Mouse (Mus musculus) embryonic facial prominence, embryonic 15.5 days (tissue): ENCODE results near the gene Wbp1. TPM values are rescaled to one million over a fixed set of nuclear protein-coding genes. Genes with fewer than 3 reads are reported as not detected.

Experiments
- ATAC-seq: fragments of 200-750 bp; cut with Nextera tagmentation; 2 replicates; pipeline ENCODE4 v1.8.0; 2017; ENCODE audit warnings: low read depth, moderate TSS enrichment; ENCODE audit not compliant: insufficient number of reproducible peaks, low FRiP score, low TSS enrichment
- H3K27ac ChIP-seq: fragments of 300-500 bp; sonication (generic); replicated peaks from 2 replicates; pipeline ENCODE4 v1.5.1; 2015; ENCODE audit warnings: mild to moderate bottlenecking, inconsistent platforms
- H3K27me3 ChIP-seq: fragments of 300-500 bp; sonication (generic); 2 replicates; pipeline ENCODE4 v1.6.1; 2015; ENCODE audit warnings: inconsistent platforms
- H3K36me3 ChIP-seq: fragments of 300-500 bp; sonication (generic); 2 replicates; pipeline ENCODE4 v1.6.1; 2015; ENCODE audit warnings: mild to moderate bottlenecking, inconsistent platforms
- H3K4me1 ChIP-seq: fragments of 300-500 bp; sonication (generic); 2 replicates; pipeline ENCODE4 v1.6.1; 2015; ENCODE audit warnings: inconsistent platforms
- H3K4me2 ChIP-seq: fragments of 300-500 bp; sonication (generic); replicated peaks from 2 replicates; pipeline ENCODE4 v1.6.1; 2015; ENCODE audit warnings: mild to moderate bottlenecking, inconsistent platforms
- H3K4me3 ChIP-seq: fragments of 300-500 bp; sonication (generic); replicated peaks from 2 replicates; pipeline ENCODE4 v1.5.1; 2015; ENCODE audit warnings: mild to moderate bottlenecking, inconsistent platforms
- H3K9ac ChIP-seq: fragments of 300-500 bp; sonication (generic); 2 replicates; pipeline ENCODE4 v1.6.1; 2015; ENCODE audit warnings: inconsistent platforms
- H3K9me3 ChIP-seq: fragments of 300-500 bp; sonication (generic); replicated peaks from 2 replicates; pipeline ENCODE4 v1.6.1; 2016; ENCODE audit warnings: inconsistent platforms
- WGBS: fragments of 180-500 bp; shearing (Covaris S2); methylation state at CpG from one replicate; pipeline ENCODE4 v1.1.7; 2015; 5-methylcytosine and 5-hydroxymethylcytosine counted together
- polyA plus RNA-seq: library from polyadenylated mRNA; unstranded; fragments of >200 nt; fragmentation: Nextera tagmentation; extraction: Ambion mirVana; gene quantifications from 2 replicates; pipeline ENCODE4 v1.2.1, GENCODE M21; 2015

Gene Wbp1
- polyA plus RNA-seq, 1 experiment from 2014 or later = 113 TPM

- H3K36me3 ChIP-seq = peaks cover 7% of the 10 kb centered on the region; the same call in 1 of the 2 replicates
- peaks cover 23% of the 10 kb centered on the region for H3K4me1 ChIP-seq
- ATAC-seq = peak; percentile 78
- peak overlapping the region; percentile 55 for H3K9ac ChIP-seq
- WGBS = under 1% methylated on average over 74 of the region's 74 CpGs
- no peaks in the 10 kb centered on the region for H3K27me3 ChIP-seq
- H3K4me2 ChIP-seq = peak overlapping the region; percentile 95
- no peaks in the 10 kb centered on the region for H3K9me3 ChIP-seq
- H3K27ac ChIP-seq = peak overlapping the region; percentile 83
- peak overlapping the region; percentile 70 for H3K4me3 ChIP-seq
These were observed 19.4 kb downstream of the Wbp1 start for GRCm38 (mm10) chr6:83101688-83102556.

GRCm38 (mm10) chr6:83101316-83101687 is 20.1 kb downstream of the Wbp1 start, which contains the start of the genes Ccdc142 and Gm42688:
Gene Ccdc142 (plus strand): TSS chr6:83101601.
Gene Gm42688 (plus strand): TSS chr6:83101617.
- 0 out of 2 replicates have a peak, but pooled peaks cover 3% of the 10 kb centered on the region for H3K36me3 ChIP-seq

DNA sequence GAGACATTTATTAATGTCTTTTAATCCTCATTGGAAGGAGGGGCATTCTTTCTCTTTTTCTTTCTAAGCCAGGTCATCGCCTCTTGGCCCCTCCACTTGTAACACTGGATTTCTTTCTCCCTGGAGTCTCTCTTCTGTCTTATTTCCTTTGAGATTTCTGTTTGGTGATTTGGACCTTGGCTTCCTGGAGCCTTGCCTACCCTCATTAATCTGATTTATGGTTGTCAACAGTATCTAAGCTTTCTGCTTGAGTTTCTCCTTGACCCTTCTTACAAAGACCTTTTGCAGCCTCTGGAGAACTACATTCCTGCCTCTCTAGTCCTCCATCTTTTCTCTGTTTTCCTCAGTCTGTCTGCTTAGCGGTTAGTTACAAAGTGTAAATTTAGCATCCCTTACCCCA is 22.9 kb downstream of the Wbp1 start:
- H3K9ac ChIP-seq = no peak overlapping the region

More at GRCm38 (mm10) chr6:83101316-83101687, 20.1 kb downstream of the Wbp1 start, which contains the start of the genes Ccdc142 and Gm42688:
- peaks cover 23% of the 10 kb centered on the region for H3K4me1 ChIP-seq
- peaks cover 2% of the 10 kb centered on the region; the same call in 1 of the 2 replicates for H3K27me3 ChIP-seq
- under 1% methylated on average over 25 of the region's 25 CpGs for WGBS
- H3K9me3 ChIP-seq = no peaks in the 10 kb centered on the region
- H3K9ac ChIP-seq = peak within 1 kb of the TSS; percentile 55
- peak within 1 kb of the TSS; percentile 95 for H3K4me2 ChIP-seq
- peak within 1 kb of the TSS; percentile 83 for H3K27ac ChIP-seq
- H3K4me3 ChIP-seq = peak within 1 kb of the TSS; percentile 70
- ATAC-seq = peak; percentile 89

GRCm38 (mm10) chr6:83095968-83096367 is 25.4 kb downstream of the Wbp1 start:
- H3K4me3 ChIP-seq = no peak overlapping the region
- WGBS = 32% methylated on average over 6 of the region's 6 CpGs
- H3K9me3 ChIP-seq = no peaks in the 10 kb centered on the region

More for the DNA sequence above, 22.9 kb downstream of the Wbp1 start:
- H3K4me2 ChIP-seq = no peak overlapping the region
- H3K4me3 ChIP-seq = no peak overlapping the region
- ATAC-seq = no peak
- H3K4me1 ChIP-seq = peaks cover 21% of the 10 kb centered on the region
- no peaks in the 10 kb centered on the region for H3K36me3 ChIP-seq
- no peak overlapping the region for H3K27ac ChIP-seq
- WGBS = 75% methylated on average over 2 of the region's 2 CpGs
- H3K9me3 ChIP-seq = no peaks in the 10 kb centered on the region
- H3K27me3 ChIP-seq = peaks cover 8% of the 10 kb centered on the region

DNA sequence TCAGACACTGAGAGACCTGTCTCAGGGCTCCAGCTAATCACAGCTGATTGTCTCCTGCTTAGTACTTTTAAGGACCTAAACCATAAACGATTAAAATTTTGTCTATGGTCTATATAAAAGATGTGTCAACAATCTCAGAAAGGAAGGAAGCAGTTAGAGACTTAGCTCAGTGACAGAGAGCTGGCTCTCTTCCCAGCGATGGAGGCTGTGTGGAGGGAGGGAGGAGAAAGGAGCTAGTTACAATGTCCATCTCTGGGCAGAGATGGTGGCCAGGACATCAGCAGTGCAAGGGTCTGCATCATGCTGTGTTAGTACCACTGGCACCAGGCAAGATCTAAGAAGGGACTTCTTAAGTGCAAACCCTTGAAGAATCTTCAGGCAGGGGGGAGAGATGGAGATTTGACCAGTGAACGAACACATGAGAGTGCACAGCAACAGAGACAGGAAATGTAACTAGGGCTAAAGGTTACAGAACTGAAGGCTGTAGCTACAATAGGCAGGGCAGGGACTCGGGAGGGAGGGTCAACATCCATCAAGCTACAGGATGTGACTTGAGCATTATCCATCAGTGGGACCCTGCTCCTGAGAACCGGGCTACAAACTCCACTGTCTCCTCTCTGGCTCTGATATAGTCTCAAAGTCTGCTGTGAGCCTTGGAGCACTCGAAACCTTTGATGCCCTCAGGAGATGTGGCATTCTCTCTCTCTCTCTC is 28.8 kb downstream of the Wbp1 start:
- no peak for ATAC-seq
- WGBS = 31% methylated on average over 6 of the region's 6 CpGs
- no peak overlapping the region for H3K4me3 ChIP-seq
- no peaks in the 10 kb centered on the region for H3K36me3 ChIP-seq
- peaks cover 49% of the 10 kb centered on the region for H3K27me3 ChIP-seq
- H3K4me2 ChIP-seq = no peak overlapping the region
- no peaks in the 10 kb centered on the region for H3K9me3 ChIP-seq
- peaks cover 3% of the 10 kb centered on the region for H3K4me1 ChIP-seq
- no peak overlapping the region for H3K27ac ChIP-seq
- H3K9ac ChIP-seq = no peak overlapping the region

More at GRCm38 (mm10) chr6:83095968-83096367, 25.4 kb downstream of the Wbp1 start:
- Histone ChIP-seq H3K27me3 (peaks cover 23% of the 10 kb centered on the region), H3K9ac (no peak overlapping the region), H3K4me2 (no peak overlapping the region), H3K4me1 (0 out of 2 replicates have a peak, but pooled peaks cover 4% of the 10 kb centered on the region), H3K27ac (no peak overlapping the region), H3K36me3 (no peaks in the 10 kb centered on the region)
- no peak for ATAC-seq

GRCm38 (mm10) chr6:83087926-83088260 is 33.5 kb downstream of the Wbp1 start:
- 10% methylated on average over 9 of the region's 9 CpGs for WGBS
- ATAC-seq = no peak

DNA sequence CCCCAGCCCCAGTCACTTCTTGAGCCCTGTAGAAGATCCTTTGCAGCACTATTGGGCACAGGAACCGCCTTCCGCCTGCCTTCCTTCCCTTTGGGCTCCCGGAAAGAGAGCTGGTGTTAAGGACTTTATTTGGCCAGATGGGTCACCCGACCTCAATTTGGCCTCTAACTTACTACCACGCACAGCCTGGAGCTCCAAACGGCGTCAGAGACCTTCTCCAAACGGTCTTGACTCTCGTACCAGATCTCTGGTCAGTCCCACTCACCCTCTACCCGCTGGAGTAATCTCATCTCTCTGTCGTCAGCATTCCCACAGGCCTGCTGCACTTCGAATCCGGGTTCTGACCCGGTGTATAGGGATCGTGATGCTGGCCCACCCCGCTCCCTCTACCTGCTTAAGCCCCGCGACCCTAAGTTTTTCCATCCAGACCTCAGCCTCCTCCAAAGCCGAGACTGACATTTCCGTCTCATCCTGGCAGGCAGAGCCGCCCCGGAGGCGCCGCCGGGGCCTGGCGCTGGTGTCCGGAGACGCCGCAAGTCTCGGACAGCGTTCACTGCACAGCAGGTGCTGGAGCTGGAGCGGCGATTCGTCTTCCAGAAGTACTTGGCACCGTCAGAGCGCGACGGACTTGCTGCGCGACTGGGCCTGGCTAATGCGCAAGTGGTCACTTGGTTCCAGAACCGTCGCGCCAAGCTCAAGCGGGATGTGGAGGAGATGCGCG is 34.0 kb downstream of the Wbp1 start:
- peaks cover 1% of the 10 kb centered on the region; the same call in 1 of the 2 replicates for H3K36me3 ChIP-seq
- peak overlapping the region; percentile 16 for H3K4me3 ChIP-seq
- H3K4me1 ChIP-seq = peaks cover 19% of the 10 kb centered on the region
- WGBS = 4% methylated on average over 47 of the region's 47 CpGs
- H3K27ac ChIP-seq = no peak overlapping the region
- H3K4me2 ChIP-seq = peak overlapping the region; percentile 38
- H3K9me3 ChIP-seq = no peaks in the 10 kb centered on the region
- peaks cover 84% of the 10 kb centered on the region for H3K27me3 ChIP-seq
- ATAC-seq = no peak
- no peak overlapping the region for H3K9ac ChIP-seq

More at GRCm38 (mm10) chr6:83087926-83088260, 33.5 kb downstream of the Wbp1 start:
- H3K27ac ChIP-seq = no peak overlapping the region
- no peak overlapping the region for H3K9ac ChIP-seq
- H3K4me1 ChIP-seq = peaks cover 19% of the 10 kb centered on the region
- no peaks in the 10 kb centered on the region for H3K9me3 ChIP-seq
- H3K27me3 ChIP-seq = peaks cover 84% of the 10 kb centered on the region
- no peaks in the 10 kb centered on the region for H3K36me3 ChIP-seq
- H3K4me2 ChIP-seq = peak overlapping the region; percentile 38; the same call in 1 of the 2 replicates
- H3K4me3 ChIP-seq = peak overlapping the region; percentile 16; the same call in 1 of the 2 replicates

GRCm38 (mm10) chr6:83086121-83087035 is 35.0 kb downstream of the Wbp1 start, which contains the start of gene Lbx2:
Gene Lbx2 (plus strand): TSS chr6:83086367.
- ATAC-seq = no peak
- Histone ChIP-seq H3K27ac (no peak within 1 kb of the TSS), H3K36me3 (peaks cover 9% of the 10 kb centered on the region), H3K4me2 (peak within 1 kb of the TSS; percentile 38), H3K9me3 (no peaks in the 10 kb centered on the region), H3K27me3 (peaks cover 81% of the 10 kb centered on the region), H3K4me3 (peak within 1 kb of the TSS; percentile 28), H3K9ac (no peak within 1 kb of the TSS), H3K4me1 (peaks cover 19% of the 10 kb centered on the region)
- WGBS = 6% methylated on average over 41 of the region's 42 CpGs

DNA sequence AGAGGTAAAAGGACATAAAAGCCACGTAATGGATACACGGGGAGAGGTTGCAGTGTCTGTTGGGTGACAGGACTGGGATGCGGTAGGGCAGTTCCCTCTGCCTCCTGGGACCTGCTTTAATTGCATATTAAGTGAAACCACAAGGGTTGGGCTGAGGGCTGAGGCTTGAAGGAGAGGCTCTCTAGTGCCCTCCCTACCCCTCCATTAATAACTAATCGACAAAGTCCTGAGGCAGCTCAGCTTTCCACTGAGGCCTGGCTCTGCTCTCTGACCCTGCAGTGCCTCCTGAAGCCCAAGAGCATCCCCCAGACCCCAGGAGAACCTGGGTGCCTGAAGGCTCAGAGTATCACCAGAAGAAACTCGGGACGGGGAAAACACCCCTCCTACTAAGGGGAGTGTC is 36.9 kb downstream of the Wbp1 start:
- H3K27me3 ChIP-seq = peaks cover 72% of the 10 kb centered on the region
- H3K4me2 ChIP-seq = no peak overlapping the region
- H3K9ac ChIP-seq = no peak overlapping the region
- peaks cover 27% of the 10 kb centered on the region for H3K36me3 ChIP-seq
- no peaks in the 10 kb centered on the region for H3K9me3 ChIP-seq
- ATAC-seq = no peak
- no peak overlapping the region for H3K27ac ChIP-seq
- H3K4me1 ChIP-seq = peaks cover 20% of the 10 kb centered on the region
- H3K4me3 ChIP-seq = no peak overlapping the region
- 8% methylated on average over 6 of the region's 6 CpGs for WGBS

GRCm38 (mm10) chr6:83083497-83083896 is 37.9 kb downstream of the Wbp1 start:
- Histone ChIP-seq H3K4me3 (no peak overlapping the region), H3K9ac (no peak overlapping the region), H3K27ac (no peak overlapping the region), H3K36me3 (peaks cover 27% of the 10 kb centered on the region), H3K4me1 (peaks cover 30% of the 10 kb centered on the region), H3K9me3 (no peaks in the 10 kb centered on the region), H3K4me2 (no peak overlapping the region), H3K27me3 (peaks cover 64% of the 10 kb centered on the region)
- ATAC-seq = no peak
- WGBS = 15% methylated on average over 5 of the region's 5 CpGs
